Mouse (Mus musculus) midbrain, embryonic 11.5 days (tissue): Measurements from ENCODE around the gene Slc4a4. TPM values are rescaled to one million over a fixed set of nuclear protein-coding genes. Genes with fewer than 3 reads are reported as not detected.
"Not testable (repeated sequence)": the region's sequence is repeated elsewhere in the genome, so short reads cannot be mapped to it uniquely, and the experiment has no call there.

Experiments used
- ATAC-seq: fragments of 200-750 bp; cut with Nextera tagmentation; 2 replicates; pipeline ENCODE4 v1.8.0; 2017; ENCODE audit warnings: moderate TSS enrichment, moderate library complexity; ENCODE audit not compliant: low FRiP score
- DNase-seq: peaks from one replicate; pipeline ENCODE4 v3.0.0; 2015; ENCODE audit warnings: low spot score; ENCODE audit errors: missing footprints
- H3K27ac ChIP-seq: fragments of 300-500 bp; sonication (generic); 2 replicates; pipeline ENCODE4 v1.5.1; 2014; ENCODE audit warnings: low read depth, low read length
- H3K27me3 ChIP-seq: fragments of 300-500 bp; sonication (generic); 2 replicates; pipeline ENCODE4 v1.6.1; 2014; ENCODE audit warnings: mild to moderate bottlenecking, low read length, moderate library complexity, mixed read lengths; ENCODE audit not compliant: control insufficient read depth, insufficient read depth
- H3K36me3 ChIP-seq: fragments of 300-500 bp; sonication (generic); 2 replicates; pipeline ENCODE4 v1.6.1; 2014; ENCODE audit warnings: mild to moderate bottlenecking, low read length, moderate library complexity, mixed read lengths; ENCODE audit not compliant: control insufficient read depth, insufficient read depth
- H3K4me1 ChIP-seq: fragments of 300-500 bp; sonication (generic); 2 replicates; pipeline ENCODE4 v1.6.1; 2014; ENCODE audit warnings: low read length; ENCODE audit not compliant: control insufficient read depth, insufficient read depth
- H3K4me2 ChIP-seq: fragments of 300-500 bp; sonication (generic); 2 replicates; pipeline ENCODE4 v1.6.1; 2014; ENCODE audit warnings: mild to moderate bottlenecking, moderate library complexity
- H3K4me3 ChIP-seq: fragments of 300-500 bp; sonication (generic); 2 replicates; pipeline ENCODE4 v1.5.1; 2014; ENCODE audit warnings: low read depth, low read length
- H3K9ac ChIP-seq: fragments of 300-500 bp; sonication (generic); 2 replicates; pipeline ENCODE4 v1.6.1; 2014; ENCODE audit warnings: low read length
- H3K9me3 ChIP-seq: fragments of 300-500 bp; sonication (generic); 2 replicates; pipeline ENCODE4 v1.6.1; 2016; ENCODE audit warnings: low read length; ENCODE audit not compliant: control insufficient read depth
- WGBS: fragments of 180-500 bp; shearing (Covaris S2); extraction: QIAGEN DNeasy Blood & Tissue Kit; methylation state at CpG from one replicate; pipeline ENCODE4 v1.1.7; 2014; 5-methylcytosine and 5-hydroxymethylcytosine counted together
- polyA plus RNA-seq: library from polyadenylated mRNA; unstranded; fragments of >200 nt; fragmentation: Nextera tagmentation; extraction: Ambion mirVana; gene quantifications from 2 replicates; pipeline ENCODE4 v1.2.1, GENCODE M21; 2014

Gene Slc4a4
- polyA plus RNA-seq, 1 experiment from 2014 or later, result 1.6 TPM

- Histone ChIP-seq H3K27me3 (no peaks in the 10 kb centered on the region), H3K4me3 (no peak overlapping the region), H3K4me1 (no peaks in the 10 kb centered on the region), H3K9me3 (no peaks in the 10 kb centered on the region), H3K27ac (no peak overlapping the region), H3K4me2 (no peak overlapping the region), H3K9ac (no peak overlapping the region), H3K36me3 (no peaks in the 10 kb centered on the region)
- DNase-seq (peak; percentile 53), ATAC-seq (no peak)
- WGBS, result 92% methylated on average over 4 of the region's 4 CpGs
These were observed 94.1 kb downstream of the Slc4a4 start for GRCm38 (mm10) chr5:88980740-88981139.

- Histone ChIP-seq H3K27ac (no peak overlapping the region), H3K36me3 (no peaks in the 10 kb centered on the region), H3K9ac (no peak overlapping the region), H3K4me1 (no peaks in the 10 kb centered on the region), H3K27me3 (no peaks in the 10 kb centered on the region), H3K4me2 (no peak overlapping the region), H3K9me3 (no peaks in the 10 kb centered on the region), H3K4me3 (no peak overlapping the region)
- 78% methylated on average over 8 of the region's 8 CpGs for WGBS
- ATAC-seq (no peak), DNase-seq (no peak)
These were observed 94.8 kb downstream of the Slc4a4 start for GRCm38 (mm10) chr5:88981243-88982014.

- Histone ChIP-seq H3K27ac (no peak overlapping the region), H3K4me3 (no peak overlapping the region)
- WGBS, result 82% methylated on average over 3 of the region's 3 CpGs
These were observed 95.6 kb downstream of the Slc4a4 start for GRCm38 (mm10) chr5:88982040-88982736.

GRCm38 (mm10) chr5:88983170-88983569 is 96.6 kb downstream of the Slc4a4 start:
- DNase-seq, result no peak

More at GRCm38 (mm10) chr5:88982040-88982736, 95.6 kb downstream of the Slc4a4 start:
- H3K4me2 ChIP-seq, result no peak overlapping the region
- H3K27me3 ChIP-seq, result no peaks in the 10 kb centered on the region
- H3K4me1 ChIP-seq, result no peaks in the 10 kb centered on the region
- no peaks in the 10 kb centered on the region for H3K9me3 ChIP-seq
- DNase-seq, result no peak
- H3K36me3 ChIP-seq, result no peaks in the 10 kb centered on the region
- no peak for ATAC-seq
- no peak overlapping the region for H3K9ac ChIP-seq

GRCm38 (mm10) chr5:88983652-88984051 is 97.0 kb downstream of the Slc4a4 start:
- Histone ChIP-seq H3K4me3 (no peak overlapping the region), H3K4me2 (no peak overlapping the region), H3K36me3 (no peaks in the 10 kb centered on the region), H3K9ac (no peak overlapping the region), H3K27me3 (no peaks in the 10 kb centered on the region), H3K4me1 (no peaks in the 10 kb centered on the region), H3K27ac (no peak overlapping the region), H3K9me3 (no peaks in the 10 kb centered on the region)
- DNase-seq (no peak), ATAC-seq (no peak)
- 92% methylated on average over 7 of the region's 7 CpGs for WGBS

More at GRCm38 (mm10) chr5:88983170-88983569, 96.6 kb downstream of the Slc4a4 start:
- Histone ChIP-seq H3K27me3 (no peaks in the 10 kb centered on the region), H3K4me2 (no peak overlapping the region), H3K4me1 (no peaks in the 10 kb centered on the region), H3K9ac (no peak overlapping the region), H3K4me3 (no peak overlapping the region), H3K36me3 (no peaks in the 10 kb centered on the region), H3K9me3 (no peaks in the 10 kb centered on the region), H3K27ac (no peak overlapping the region)
- 92% methylated on average over 2 of the region's 2 CpGs for WGBS
- ATAC-seq, result no peak

GRCm38 (mm10) chr5:88989018-88989417 is 102.4 kb downstream of the Slc4a4 start:
- ATAC-seq (no peak), DNase-seq (peak; percentile 57)
- no peak overlapping the region for H3K4me3 ChIP-seq
- H3K9ac ChIP-seq, result no peak overlapping the region
- no peak overlapping the region for H3K27ac ChIP-seq
- H3K9me3 ChIP-seq, result no peaks in the 10 kb centered on the region
- H3K4me2 ChIP-seq, result no peak overlapping the region
- no peaks in the 10 kb centered on the region for H3K4me1 ChIP-seq
- no peaks in the 10 kb centered on the region for H3K36me3 ChIP-seq
- H3K27me3 ChIP-seq, result no peaks in the 10 kb centered on the region

- Histone ChIP-seq H3K4me2 (no peak overlapping the region), H3K27me3 (no peaks in the 10 kb centered on the region), H3K4me1 (no peaks in the 10 kb centered on the region), H3K27ac (no peak overlapping the region), H3K9ac (no peak overlapping the region), H3K9me3 (no peaks in the 10 kb centered on the region), H3K36me3 (no peaks in the 10 kb centered on the region), H3K4me3 (no peak overlapping the region)
- ATAC-seq (no peak), DNase-seq (peak; percentile 79)
- 72% methylated on average over 9 of the region's 9 CpGs for WGBS
These were observed 103.7 kb downstream of the Slc4a4 start for GRCm38 (mm10) chr5:88990196-88990747.

GRCm38 (mm10) chr5:88991309-88991708 is 104.7 kb downstream of the Slc4a4 start:
- H3K4me2 ChIP-seq, H3K4me3 ChIP-seq, H3K4me1 ChIP-seq, H3K27ac ChIP-seq, H3K9me3 ChIP-seq, H3K9ac ChIP-seq, ATAC-seq, H3K27me3 ChIP-seq, H3K36me3 ChIP-seq: not testable (repeated sequence)
- WGBS, result 88% methylated on average over 2 of the region's 2 CpGs
- DNase-seq, result peak; percentile 45

GRCm38 (mm10) chr5:88994533-88994932 is 107.9 kb downstream of the Slc4a4 start:
- H3K9me3 ChIP-seq, result no peaks in the 10 kb centered on the region
- H3K27me3 ChIP-seq, result no peaks in the 10 kb centered on the region
- ATAC-seq (no peak), DNase-seq (no peak)
- no peaks in the 10 kb centered on the region for H3K4me1 ChIP-seq
- no peaks in the 10 kb centered on the region for H3K36me3 ChIP-seq
- 92% methylated on average over 5 of the region's 5 CpGs for WGBS
- H3K9ac ChIP-seq, result no peak overlapping the region
- H3K4me3 ChIP-seq, result no peak overlapping the region
- no peak overlapping the region for H3K27ac ChIP-seq
- no peak overlapping the region for H3K4me2 ChIP-seq
